Mouse (Mus musculus): ENCODE results near the gene Zfp91. TPM values are rescaled to one million over a fixed set of nuclear protein-coding genes. Genes with fewer than 3 reads are reported as not detected.
A peak's percentile ranks its signal among the peaks of the same experiment; 100 is the strongest.

Zfp91 gene
- polyA plus RNA-seq (2014; fragmentation: Nextera tagmentation; extraction: Ambion mirVana) = 7.0 and 7.4 TPM in 2 replicates

DNA sequence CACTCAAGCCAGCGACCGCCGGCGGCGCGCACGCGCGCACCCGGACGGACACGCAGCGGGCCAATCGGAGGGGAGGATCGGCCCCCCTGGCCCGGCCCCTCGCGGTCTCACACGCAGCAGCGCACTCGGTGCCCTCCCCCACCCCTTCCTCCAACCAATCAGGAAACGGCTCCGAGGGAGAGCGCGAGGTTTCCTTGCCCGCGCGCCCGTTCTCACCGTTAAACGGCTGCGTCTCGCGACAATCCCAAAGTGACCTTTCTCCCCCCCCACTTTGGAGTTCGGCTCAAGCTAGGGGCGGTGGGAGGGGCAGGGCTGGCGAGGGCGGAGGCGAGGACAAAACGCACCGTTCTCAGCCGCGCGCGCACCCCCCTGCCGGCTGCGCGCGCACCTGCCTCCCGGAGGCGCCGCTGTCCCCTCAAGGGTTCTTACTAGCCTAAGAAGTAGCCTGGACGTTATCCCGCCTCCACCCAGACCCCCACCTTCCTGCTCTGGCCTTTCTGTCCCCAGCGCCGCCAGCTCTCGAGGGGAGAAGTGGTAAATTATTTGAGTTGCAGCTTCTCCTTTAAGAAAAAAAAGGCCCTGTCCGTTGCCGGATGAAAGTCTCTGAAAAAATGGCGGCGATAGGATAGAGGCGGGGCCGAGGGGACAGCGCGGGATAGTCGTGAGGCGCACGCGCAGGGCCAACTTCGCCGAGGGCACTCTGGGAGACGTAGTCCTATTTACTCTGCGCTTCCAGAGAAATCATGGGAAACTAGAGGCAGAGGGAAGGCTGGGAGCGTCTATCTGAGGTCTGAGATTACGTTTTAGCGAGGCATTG is at the start of gene Zfp91, which contains the start of gene Lpxn:
Zfp91 (minus strand) TSS at position 616 of the 817 bp plus-strand sequence.
Lpxn (plus strand) TSS at position 683 of the 817 bp plus-strand sequence.
- H3K9me3 ChIP-seq (ENCODE audit: control insufficient read depth, low read length) = no peaks in the 10 kb centered on the region
- H3K4me1 ChIP-seq (replicated peaks; ENCODE audit: control insufficient read depth, insufficient read depth, low read length) = peaks cover 6% of the 10 kb centered on the region; the same call in 1 of the 2 replicates
- H3K27ac ChIP-seq (ENCODE audit: low read depth, low read length) = peak within 1 kb of the TSS; percentile 99
- peak within 1 kb of the TSS; percentile 82 for H3K4me2 ChIP-seq
- no peaks in the 10 kb centered on the region for H3K36me3 ChIP-seq (ENCODE audit: control insufficient read depth, insufficient read depth, low read length)
- H3K9ac ChIP-seq (ENCODE audit: low read depth, low read length) = peak within 1 kb of the TSS; percentile 99
- under 1% methylated on average over 65 of the region's 76 CpGs for WGBS
- ATAC-seq (replicated peaks; ENCODE audit: low FRiP score) = peak; percentile 88
- peak within 1 kb of the TSS; percentile 92 for H3K4me3 ChIP-seq (ENCODE audit: low read depth, low read length)
- no peaks in the 10 kb centered on the region for H3K27me3 ChIP-seq (replicated peaks; ENCODE audit: control insufficient read depth, insufficient read depth, low read length)
- DNase-seq (ENCODE audit: low spot score) = peak; percentile 93

GRCm38 (mm10) chr19:12838507-12838906 is 42.6 kb upstream of the Zfp91 start:
- DNase-seq (ENCODE audit: low spot score) = no peak
- no peaks in the 10 kb centered on the region for H3K27me3 ChIP-seq (replicated peaks; ENCODE audit: control insufficient read depth, insufficient read depth, low read length)
- no peaks in the 10 kb centered on the region for H3K9me3 ChIP-seq (ENCODE audit: control insufficient read depth, low read length)
- ATAC-seq (replicated peaks; ENCODE audit: low FRiP score) = no peak
- no peak overlapping the region for H3K9ac ChIP-seq (ENCODE audit: low read depth, low read length)
- no peak overlapping the region for H3K27ac ChIP-seq (ENCODE audit: low read depth, low read length)
- 76% methylated on average over 1 of the region's 1 CpGs for WGBS
- no peak overlapping the region for H3K4me3 ChIP-seq (ENCODE audit: low read depth, low read length)
- no peaks in the 10 kb centered on the region for H3K4me1 ChIP-seq (replicated peaks; ENCODE audit: control insufficient read depth, insufficient read depth, low read length)
- no peaks in the 10 kb centered on the region for H3K36me3 ChIP-seq (ENCODE audit: control insufficient read depth, insufficient read depth, low read length)
- H3K4me2 ChIP-seq = no peak overlapping the region

DNA sequence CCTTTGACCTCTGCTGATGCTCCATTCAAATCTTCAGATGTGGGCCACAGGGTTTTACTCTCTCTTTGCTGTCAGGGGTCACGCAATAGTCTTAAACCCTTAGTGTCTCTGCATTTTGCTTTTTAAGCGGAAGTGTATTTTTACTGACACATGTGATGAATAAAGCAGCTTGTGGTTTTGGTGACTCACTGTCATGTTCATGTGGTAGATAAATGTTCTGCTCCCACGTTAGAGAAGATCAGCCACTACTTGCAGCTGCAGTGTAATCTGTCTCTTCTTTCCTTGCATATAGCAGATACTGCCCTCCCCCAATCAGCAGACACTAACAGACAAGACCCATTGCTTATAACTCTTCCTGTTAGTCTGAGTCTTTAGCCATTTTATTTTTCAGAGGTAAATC is 37.7 kb upstream of the Zfp91 start:
- H3K9ac ChIP-seq (ENCODE audit: low read depth, low read length) = no peak overlapping the region
- ATAC-seq (replicated peaks; ENCODE audit: low FRiP score) (peak; percentile 90), DNase-seq (ENCODE audit: low spot score) (no peak)

DNA sequence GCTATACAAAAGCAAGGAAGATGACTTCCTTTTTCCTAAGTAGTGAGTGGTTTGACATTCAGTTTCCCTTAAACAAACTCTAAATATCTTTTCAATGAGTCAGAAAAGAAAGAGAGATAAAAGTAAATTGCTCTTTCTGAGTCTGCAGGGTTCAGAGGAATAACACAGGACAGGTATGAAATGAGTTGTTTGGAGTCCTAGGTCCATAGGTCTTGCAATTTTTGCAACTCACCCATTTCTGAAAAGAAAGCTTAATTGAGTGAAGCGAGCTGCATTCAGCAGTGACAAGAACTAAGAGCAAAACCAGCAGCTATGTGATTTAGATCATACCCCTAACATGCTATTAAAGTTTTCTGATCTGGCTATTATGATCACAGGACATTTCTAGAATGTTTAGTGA is 35.6 kb upstream of the Zfp91 start:
- no peak overlapping the region for H3K4me3 ChIP-seq (ENCODE audit: low read depth, low read length)
- no peaks in the 10 kb centered on the region for H3K9me3 ChIP-seq (ENCODE audit: control insufficient read depth, low read length)
- H3K4me2 ChIP-seq = no peak overlapping the region
- no peaks in the 10 kb centered on the region for H3K4me1 ChIP-seq (replicated peaks; ENCODE audit: control insufficient read depth, insufficient read depth, low read length)
- H3K36me3 ChIP-seq (ENCODE audit: control insufficient read depth, insufficient read depth, low read length) = no peaks in the 10 kb centered on the region
- no peaks in the 10 kb centered on the region for H3K27me3 ChIP-seq (replicated peaks; ENCODE audit: control insufficient read depth, insufficient read depth, low read length)
- H3K27ac ChIP-seq (ENCODE audit: low read depth, low read length) = no peak overlapping the region
- no peak for ATAC-seq (replicated peaks; ENCODE audit: low FRiP score)
- H3K9ac ChIP-seq (ENCODE audit: low read depth, low read length) = no peak overlapping the region
- DNase-seq (ENCODE audit: low spot score) = no peak
- WGBS = 70% methylated on average over 1 of the region's 1 CpGs

More for the DNA sequence above, 37.7 kb upstream of the Zfp91 start:
- Histone ChIP-seq H3K27me3 (replicated peaks; ENCODE audit: control insufficient read depth, insufficient read depth, low read length) (no peaks in the 10 kb centered on the region), H3K36me3 (ENCODE audit: control insufficient read depth, insufficient read depth, low read length) (no peaks in the 10 kb centered on the region), H3K4me3 (ENCODE audit: low read depth, low read length) (no peak overlapping the region), H3K9me3 (ENCODE audit: control insufficient read depth, low read length) (no peaks in the 10 kb centered on the region), H3K4me1 (replicated peaks; ENCODE audit: control insufficient read depth, insufficient read depth, low read length) (no peaks in the 10 kb centered on the region), H3K27ac (ENCODE audit: low read depth, low read length) (no peak overlapping the region), H3K4me2 (no peak overlapping the region)
- 45% methylated on average over 3 of the region's 3 CpGs for WGBS

GRCm38 (mm10) chr19:12830823-12831430 is 35.0 kb upstream of the Zfp91 start:
- H3K27me3 ChIP-seq (replicated peaks; ENCODE audit: control insufficient read depth, insufficient read depth, low read length) = no peaks in the 10 kb centered on the region
- WGBS = 67% methylated on average over 2 of the region's 2 CpGs
- no peaks in the 10 kb centered on the region for H3K36me3 ChIP-seq (ENCODE audit: control insufficient read depth, insufficient read depth, low read length)

GRCm38 (mm10) chr19:12824549-12824948 is 28.6 kb upstream of the Zfp91 start:
- H3K4me3 ChIP-seq (ENCODE audit: low read depth, low read length) = no peak overlapping the region
- no peaks in the 10 kb centered on the region for H3K27me3 ChIP-seq (replicated peaks; ENCODE audit: control insufficient read depth, insufficient read depth, low read length)
- H3K4me2 ChIP-seq = no peak overlapping the region
- DNase-seq (ENCODE audit: low spot score) = no peak
- no peaks in the 10 kb centered on the region for H3K4me1 ChIP-seq (replicated peaks; ENCODE audit: control insufficient read depth, insufficient read depth, low read length)
- WGBS = 71% methylated on average over 4 of the region's 4 CpGs
- no peaks in the 10 kb centered on the region for H3K9me3 ChIP-seq (ENCODE audit: control insufficient read depth, low read length)
- no peak overlapping the region for H3K9ac ChIP-seq (ENCODE audit: low read depth, low read length)
- no peak overlapping the region for H3K27ac ChIP-seq (ENCODE audit: low read depth, low read length)
- no peaks in the 10 kb centered on the region for H3K36me3 ChIP-seq (ENCODE audit: control insufficient read depth, insufficient read depth, low read length)
- ATAC-seq (replicated peaks; ENCODE audit: low FRiP score) = no peak

More at GRCm38 (mm10) chr19:12830823-12831430, 35.0 kb upstream of the Zfp91 start:
- ATAC-seq (replicated peaks; ENCODE audit: low FRiP score) (no peak), DNase-seq (ENCODE audit: low spot score) (no peak)
- H3K27ac ChIP-seq (ENCODE audit: low read depth, low read length) = no peak overlapping the region
- H3K4me3 ChIP-seq (ENCODE audit: low read depth, low read length) = no peak overlapping the region
- no peak overlapping the region for H3K4me2 ChIP-seq
- H3K9me3 ChIP-seq (ENCODE audit: control insufficient read depth, low read length) = no peaks in the 10 kb centered on the region
- no peaks in the 10 kb centered on the region for H3K4me1 ChIP-seq (replicated peaks; ENCODE audit: control insufficient read depth, insufficient read depth, low read length)
- H3K9ac ChIP-seq (ENCODE audit: low read depth, low read length) = no peak overlapping the region

DNA sequence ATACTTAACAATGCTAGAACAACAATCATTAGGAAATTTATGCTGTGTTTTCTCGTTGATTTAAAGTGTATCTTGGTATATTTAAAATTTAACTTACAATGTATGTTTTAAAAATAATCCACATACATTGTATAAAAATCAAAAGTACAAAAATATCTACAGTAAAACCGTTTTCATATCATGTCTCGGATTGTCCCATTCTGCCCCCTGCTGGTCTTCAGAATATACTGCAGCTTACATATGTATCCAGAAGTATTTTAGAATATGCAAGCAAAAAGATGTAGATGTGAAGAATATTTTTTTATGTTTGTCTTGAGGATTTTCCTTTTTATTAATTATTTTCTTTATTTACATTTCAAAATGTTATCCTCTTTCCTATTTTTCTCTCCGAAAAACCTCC is 24.5 kb upstream of the Zfp91 start:
- WGBS = 25% methylated on average over 4 of the region's 4 CpGs
- Histone ChIP-seq H3K27ac (ENCODE audit: low read depth, low read length) (no peak overlapping the region), H3K4me2 (no peak overlapping the region), H3K9me3 (ENCODE audit: control insufficient read depth, low read length) (no peaks in the 10 kb centered on the region), H3K36me3 (ENCODE audit: control insufficient read depth, insufficient read depth, low read length) (no peaks in the 10 kb centered on the region), H3K27me3 (replicated peaks; ENCODE audit: control insufficient read depth, insufficient read depth, low read length) (no peaks in the 10 kb centered on the region), H3K9ac (ENCODE audit: low read depth, low read length) (no peak overlapping the region), H3K4me1 (replicated peaks; ENCODE audit: control insufficient read depth, insufficient read depth, low read length) (no peaks in the 10 kb centered on the region), H3K4me3 (ENCODE audit: low read depth, low read length) (no peak overlapping the region)
- ATAC-seq (replicated peaks; ENCODE audit: low FRiP score) = no peak
- no peak for DNase-seq (ENCODE audit: low spot score)

DNA sequence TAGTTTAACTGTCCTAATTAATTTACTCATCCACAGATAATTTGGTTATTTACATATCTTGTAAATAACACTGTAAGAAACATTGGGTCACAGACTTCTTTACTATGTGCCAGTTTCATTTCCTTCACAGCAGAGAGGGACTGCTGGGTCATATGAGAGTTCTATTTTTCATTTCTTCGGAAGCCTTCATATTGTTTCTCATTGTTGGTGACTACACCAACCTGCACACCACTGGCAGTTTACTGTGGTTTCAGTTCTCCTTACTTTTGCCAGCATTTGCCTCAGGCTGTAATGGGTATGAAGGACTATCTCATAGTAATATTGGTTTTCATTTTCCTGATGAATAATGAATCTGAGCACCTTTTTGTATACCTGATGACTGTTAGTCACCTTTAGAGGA is 22.6 kb upstream of the Zfp91 start:
- ATAC-seq (replicated peaks; ENCODE audit: low FRiP score) = no peak
- H3K9ac ChIP-seq (ENCODE audit: low read depth, low read length) = no peak overlapping the region
- H3K4me3 ChIP-seq (ENCODE audit: low read depth, low read length) = no peak overlapping the region
- no peaks in the 10 kb centered on the region for H3K36me3 ChIP-seq (ENCODE audit: control insufficient read depth, insufficient read depth, low read length)
- no peaks in the 10 kb centered on the region for H3K4me1 ChIP-seq (replicated peaks; ENCODE audit: control insufficient read depth, insufficient read depth, low read length)
- H3K27ac ChIP-seq (ENCODE audit: low read depth, low read length) = no peak overlapping the region
- 87% methylated on average over 1 of the region's 1 CpGs for WGBS
- H3K4me2 ChIP-seq = no peak overlapping the region
- H3K27me3 ChIP-seq (replicated peaks; ENCODE audit: control insufficient read depth, insufficient read depth, low read length) = no peaks in the 10 kb centered on the region
- H3K9me3 ChIP-seq (ENCODE audit: control insufficient read depth, low read length) = no peaks in the 10 kb centered on the region
- no peak for DNase-seq (ENCODE audit: low spot score)
